Mouse (Mus musculus): Measurements from ENCODE around the gene Rabac1.

Rabac1 gene

GRCm38 (mm10) chr7:24980439-24980838 lies 7.9 kb upstream of the Rabac1 start:
- DNase-seq (ENCODE audit: low spot score in 2 of 2), result peak in 1 of 2 experiments; percentile 5

- no peak for DNase-seq (ENCODE audit: low spot score in 2 of 2)
Observed at GRCm38 (mm10) chr7:24978781-24979180, 6.2 kb upstream of the Rabac1 start.

DNA sequence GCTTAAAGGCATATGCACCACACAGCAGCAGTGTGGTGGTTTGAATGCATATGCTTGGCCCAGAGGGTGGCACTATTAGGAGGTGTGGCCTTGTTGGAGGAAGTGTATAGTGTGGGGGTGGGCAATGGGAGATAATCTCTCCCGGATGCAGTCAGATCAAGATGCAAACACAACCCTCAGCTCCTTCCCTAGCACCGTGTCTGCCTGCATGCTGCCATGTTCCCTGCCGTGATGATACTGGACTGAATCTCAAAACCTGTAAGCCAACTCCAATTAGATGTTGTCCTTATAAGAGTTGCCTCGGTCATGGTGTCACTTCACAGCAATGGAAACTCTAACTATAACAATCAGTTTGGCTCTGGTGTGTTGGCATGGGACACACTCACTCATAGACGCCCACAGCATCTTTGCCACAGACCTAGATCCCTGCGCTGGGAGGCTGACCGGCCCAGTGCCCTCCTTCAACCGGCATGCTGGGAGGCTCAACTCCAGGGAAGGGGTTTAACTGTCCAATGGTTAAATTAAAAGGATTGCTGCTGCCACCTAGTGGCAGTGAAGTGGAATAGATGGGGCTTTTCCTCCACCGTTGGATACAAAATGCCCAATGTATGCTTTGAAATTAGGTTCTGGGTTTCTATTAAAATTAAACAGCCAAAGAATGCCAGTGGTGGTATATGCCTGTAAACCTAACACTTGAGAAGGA lies 2.5 kb upstream of the Rabac1 start:
- no peak for DNase-seq (ENCODE audit: low spot score in 2 of 2)

- DNase-seq (ENCODE audit: low spot score in 2 of 2), result no peak
Observed at GRCm38 (mm10) chr7:24973902-24974301, 1.3 kb upstream of the Rabac1 start.

DNA sequence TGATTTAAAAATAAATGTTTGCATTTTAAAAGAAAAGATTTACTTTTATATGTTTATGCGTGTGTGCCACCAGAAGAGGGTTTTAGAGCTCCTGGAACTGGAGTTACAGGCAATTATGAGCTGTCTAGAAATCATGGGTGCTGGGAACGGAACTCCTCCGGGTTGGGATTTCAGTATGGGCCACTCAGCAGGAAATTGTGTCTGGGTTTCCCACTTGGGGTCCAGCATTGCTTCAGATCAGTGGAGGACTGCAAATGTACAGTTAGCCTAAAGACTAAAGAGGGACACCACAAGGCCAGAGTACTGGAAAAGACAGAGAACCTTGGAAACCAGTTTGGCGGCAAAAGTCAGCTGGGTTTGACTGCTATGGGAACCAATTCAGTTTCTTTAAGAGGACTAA lies 654 bp upstream of the Rabac1 start:
- DNase-seq (ENCODE audit: low spot score in 2 of 2), result no peak

GRCm38 (mm10) chr7:24971261-24971971 lies 1.1 kb downstream of the Rabac1 start:
- DNase-seq (ENCODE audit: low spot score in 2 of 2), result no peak

DNA sequence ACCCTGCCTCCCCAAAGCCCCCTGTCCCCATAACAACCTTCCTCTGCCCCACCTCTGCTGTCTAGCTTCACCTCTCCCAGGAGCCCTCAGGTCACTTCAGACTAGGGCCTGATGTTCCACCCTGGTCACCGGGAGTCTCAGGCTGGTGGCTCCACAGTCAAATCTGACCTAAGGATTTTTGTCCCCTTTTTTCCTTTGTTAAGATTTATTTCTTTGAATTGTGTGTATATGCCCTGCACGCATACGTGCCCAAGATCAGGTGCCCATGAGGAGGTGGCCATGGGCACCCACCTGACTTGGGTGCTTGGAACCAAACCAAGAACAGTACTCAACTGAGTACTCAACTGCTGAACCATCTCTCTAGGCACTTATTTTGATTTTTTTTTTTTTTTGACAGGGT lies 2.2 kb downstream of the Rabac1 start:
- no peak for DNase-seq (ENCODE audit: low spot score in 2 of 2)

DNA sequence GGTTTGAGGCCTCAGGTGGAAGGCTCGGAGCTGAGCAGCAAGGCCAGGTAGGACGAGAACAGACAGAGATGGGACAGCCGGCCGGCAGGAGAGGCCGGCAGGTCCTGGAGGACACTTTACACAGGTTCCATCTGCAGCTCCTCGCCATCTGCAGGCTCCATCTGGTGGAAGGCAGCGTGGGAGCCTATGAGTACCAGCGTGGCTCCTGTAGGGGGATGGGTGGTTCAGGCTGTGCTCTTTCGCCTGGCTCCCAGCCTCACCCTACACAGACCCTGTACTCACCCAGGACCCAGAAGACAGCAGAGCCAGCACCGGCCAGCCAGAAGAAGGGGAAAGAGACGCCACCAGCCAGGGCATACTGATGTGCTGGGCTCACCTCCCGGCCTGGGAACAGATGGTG lies 2.7 kb downstream of the Rabac1 start:
- no peak for DNase-seq (ENCODE audit: low spot score in 2 of 2)

GRCm38 (mm10) chr7:24968463-24968862 lies 4.1 kb downstream of the Rabac1 start:
- DNase-seq (ENCODE audit: low spot score in 2 of 2), result no peak

DNA sequence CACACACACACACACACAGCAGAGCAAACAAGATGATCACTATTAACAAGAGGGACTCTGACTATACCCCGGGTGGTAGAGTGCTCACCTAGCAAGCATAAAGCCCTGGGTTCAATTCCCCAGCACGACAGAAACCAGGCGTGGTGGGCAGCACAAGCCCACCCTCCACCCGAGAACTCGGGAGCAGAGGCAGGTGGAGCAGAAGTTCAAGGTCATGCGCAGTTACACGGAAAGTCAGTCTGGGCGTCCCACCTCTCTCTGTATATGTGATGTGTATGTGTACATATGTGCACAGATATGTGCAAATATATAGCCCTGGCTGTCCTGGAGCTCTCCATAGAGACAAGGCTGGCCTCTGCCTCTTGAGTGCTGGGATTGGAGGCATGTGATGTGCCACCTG lies 4.6 kb downstream of the Rabac1 start:
- DNase-seq (ENCODE audit: low spot score in 2 of 2), result no peak

- peak in 1 of 2 experiments; percentile 87 for DNase-seq (ENCODE audit: low spot score in 2 of 2)
Observed at GRCm38 (mm10) chr7:24964897-24965535, 7.5 kb downstream of the Rabac1 start.

- DNase-seq (ENCODE audit: low spot score in 2 of 2), result no peak
Observed at GRCm38 (mm10) chr7:24964288-24964687, 8.3 kb downstream of the Rabac1 start.

GRCm38 (mm10) chr7:24955226-24955625 lies 17.3 kb downstream of the Rabac1 start:
- DNase-seq (ENCODE audit: low spot score in 2 of 2), result no peak

DNA sequence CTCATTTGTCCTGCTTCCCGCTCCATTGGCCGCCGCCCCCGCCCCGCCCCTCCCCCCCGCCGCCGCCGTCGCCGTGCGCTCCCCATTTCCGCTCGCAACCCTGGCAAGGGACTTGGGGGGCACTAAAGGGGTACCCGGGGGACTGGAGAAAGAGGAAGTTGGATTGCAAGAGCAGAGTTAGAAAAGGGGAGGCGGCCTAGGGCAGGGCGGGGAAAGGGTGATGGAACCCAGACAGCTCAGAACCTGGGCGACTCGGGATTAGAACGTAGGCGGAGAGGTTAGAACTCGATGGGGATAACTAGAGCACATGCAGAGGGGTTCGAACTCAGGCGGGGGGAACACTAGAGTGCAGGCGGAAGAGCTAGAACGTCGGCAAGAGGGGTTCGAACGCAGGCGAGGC lies 18.1 kb downstream of the Rabac1 start:
- DNase-seq (ENCODE audit: low spot score in 2 of 2), result no peak

- DNase-seq (ENCODE audit: low spot score in 2 of 2), result no peak
Observed at GRCm38 (mm10) chr7:24953966-24954365, 18.6 kb downstream of the Rabac1 start.

DNA sequence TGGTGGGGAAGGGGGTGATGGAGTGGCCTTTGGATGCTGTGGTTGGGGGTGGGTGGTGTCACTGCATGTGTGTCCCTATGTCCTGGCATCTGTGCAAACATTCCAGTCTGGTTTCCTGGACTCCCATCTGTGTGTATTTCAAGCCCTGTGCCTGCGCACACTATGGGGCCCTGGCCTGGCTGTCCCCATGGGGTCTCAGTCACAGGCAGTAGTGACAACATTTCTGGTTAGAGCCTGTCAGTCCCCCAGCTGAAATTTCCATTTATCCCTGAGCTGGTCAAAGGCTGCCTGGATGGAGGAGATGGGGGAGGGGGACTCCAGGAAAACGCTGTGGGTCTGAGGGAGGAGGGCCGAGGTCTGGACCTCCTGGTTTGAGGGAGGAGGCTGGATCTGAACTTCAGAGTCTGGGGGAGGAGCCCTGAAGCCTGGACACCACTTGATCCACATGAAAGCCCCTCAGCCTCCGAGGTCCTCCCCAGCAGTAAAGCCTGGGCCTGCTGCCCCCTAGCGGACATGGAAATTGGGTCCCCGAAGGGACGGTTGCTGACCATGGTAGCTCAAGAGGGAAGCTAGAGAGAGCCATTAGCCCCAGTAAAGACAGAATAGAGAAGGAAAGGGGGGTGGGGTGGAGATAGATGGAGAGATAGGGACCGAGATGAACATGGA lies 22.5 kb downstream of the Rabac1 start:
- peak in 1 of 2 experiments; percentile 62 for DNase-seq (ENCODE audit: low spot score in 2 of 2)

GRCm38 (mm10) chr7:24948774-24949173 lies 23.8 kb downstream of the Rabac1 start:
- no peak for DNase-seq (ENCODE audit: low spot score in 2 of 2)

DNA sequence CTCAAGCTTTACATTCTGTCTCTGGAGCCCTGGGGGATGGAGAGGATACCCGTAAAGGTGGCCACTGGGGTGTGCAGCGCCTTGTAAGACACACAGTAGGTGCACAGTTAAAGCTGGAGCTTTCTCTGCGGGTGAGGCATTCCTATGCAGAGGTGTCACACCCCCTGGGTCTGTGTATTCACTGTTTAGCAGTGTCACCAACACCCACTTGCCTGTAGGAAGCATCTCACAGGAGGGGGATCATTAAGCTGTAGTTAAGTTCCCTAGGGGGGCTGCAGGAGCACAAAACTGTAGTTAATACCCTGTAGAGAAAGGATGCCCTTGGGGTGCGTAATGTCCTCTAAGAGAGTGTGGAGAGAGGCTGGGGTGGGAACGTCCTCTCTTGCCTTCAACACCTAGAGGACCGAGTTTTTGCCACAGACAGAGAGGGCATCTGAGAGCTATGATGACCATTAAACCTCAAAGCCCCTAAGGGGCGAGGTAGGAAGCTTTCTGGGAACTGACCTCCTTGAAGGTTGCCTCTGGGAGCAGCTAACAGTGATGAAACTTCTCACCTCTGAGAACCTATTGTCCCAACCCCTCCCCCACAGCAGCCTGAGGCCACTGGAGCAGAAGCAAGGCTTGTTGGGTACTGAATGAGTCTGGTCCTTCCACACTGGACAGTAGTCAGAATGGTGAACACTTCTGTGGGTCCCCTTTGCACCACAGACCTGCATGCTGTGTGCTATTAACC lies 25.1 kb downstream of the Rabac1 start:
- no peak for DNase-seq (ENCODE audit: low spot score in 2 of 2)

DNA sequence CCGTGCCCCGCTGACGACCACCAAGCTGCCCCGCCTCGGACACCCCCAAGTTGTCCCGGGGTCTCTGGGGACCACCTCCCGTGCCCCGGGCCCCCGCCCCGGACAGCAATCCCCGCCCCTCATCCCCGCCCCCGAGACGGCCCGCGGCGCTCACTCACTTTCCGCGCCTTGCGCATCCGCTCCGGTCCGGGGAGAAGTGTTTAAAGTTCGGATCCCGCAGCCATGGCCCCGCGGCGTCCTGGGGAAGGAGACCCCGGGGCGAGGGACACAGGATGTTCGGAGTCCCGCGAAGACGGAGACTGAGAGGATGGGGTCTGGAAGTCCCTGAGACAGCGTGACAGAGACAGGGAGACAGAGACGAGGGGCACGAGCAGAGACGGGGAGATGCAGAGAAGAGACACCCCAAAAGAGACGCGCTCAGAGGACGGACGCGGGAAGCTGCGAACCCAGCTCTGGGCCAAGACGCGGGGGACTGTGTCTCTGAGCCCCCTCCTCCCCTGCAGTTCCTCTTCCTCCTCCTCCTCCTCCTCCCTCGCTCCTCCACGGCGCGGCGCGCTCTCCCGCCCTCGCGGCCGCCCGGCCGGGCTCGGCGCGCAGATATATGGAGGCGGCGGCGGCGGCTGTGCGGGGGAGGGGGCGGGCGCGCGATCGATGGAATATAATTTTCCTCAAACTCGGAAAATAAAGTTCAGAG lies 28.1 kb downstream of the Rabac1 start, which contains the start of gene Gm4881:
Gm4881 (minus strand) TSS at position 238 of the 694 bp plus-strand sequence.
- DNase-seq (ENCODE audit: low spot score in 2 of 2), result no peak

DNA sequence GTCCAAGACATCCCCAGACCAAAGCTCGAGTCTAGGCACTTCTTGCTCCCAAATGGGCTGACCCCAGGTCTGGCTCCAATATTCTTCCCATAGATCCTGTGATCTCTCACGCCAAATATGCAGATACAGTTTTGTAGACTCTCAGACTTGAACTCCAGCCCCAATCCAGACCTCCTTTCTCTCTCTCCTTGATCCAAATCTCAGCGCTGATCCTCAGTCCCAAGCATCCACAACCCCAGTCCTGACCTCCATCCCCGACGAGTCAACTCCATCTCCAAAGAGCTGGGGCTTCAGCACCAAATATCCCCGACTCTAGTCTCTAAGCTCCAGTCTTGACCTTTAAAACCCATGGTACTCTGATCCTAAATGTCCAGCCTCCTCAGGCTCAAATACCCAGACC lies 28.9 kb downstream of the Rabac1 start:
- no peak for DNase-seq (ENCODE audit: low spot score in 2 of 2)

- DNase-seq (ENCODE audit: low spot score in 2 of 2), result no peak
Observed at GRCm38 (mm10) chr7:24931651-24932050, 40.9 kb downstream of the Rabac1 start.

All from left cerebral cortex, adult 9 months (tissue).